Mouse (Mus musculus) heart, postnatal 14 days (tissue): ENCODE data around the gene Pbld1. TPM values are rescaled to one million over a fixed set of nuclear protein-coding genes. Genes with fewer than 3 reads are reported as not detected.

Source experiments
- DNase-seq, 2 experiments: peaks; one replicate each; pipeline ENCODE4 v3.0.0; 2021 to 2022
- intact Hi-C: fragments of 180-260 bp; cut with DNase I; formaldehyde crosslinking; loops from one replicate; pipeline ENCODE4 v1.15.1; 2025
- total RNA-seq, 2 experiments: library from RNA; stranded (reverse); gene quantifications; 2 replicates each; pipeline ENCODE4 v1.2.3; 2021

Gene Pbld1
- total RNA-seq, 2 experiments from 2014 or later = 0.41 to 1.5 TPM

- intact Hi-C loops = no loop called here
These were observed 67.2 kb downstream of the Pbld1 start for GRCm38 (mm10) chr10:63127156-63127555.

More at GRCm38 (mm10) chr10:63127156-63127555, 67.2 kb downstream of the Pbld1 start:
- no peak for DNase-seq

Other genes starting within 250 kb of the Pbld1 start
- 10 to 100 TPM; 19.2 to 21.2 TPM for gene Tet1, start 151.2 kb upstream of the Pbld1 start, total RNA-seq
- 10 to 100 TPM; 21.9 to 22.3 TPM for gene Slc25a16, start 139.5 kb upstream of the Pbld1 start, total RNA-seq
- gene Dna2, start 113.1 kb upstream of the Pbld1 start, total RNA-seq = 1 to 10 TPM; 1.7 to 1.9 TPM
- 10 to 100 TPM; 12.1 to 13.1 TPM for gene Rufy2, start 79.9 kb upstream of the Pbld1 start, total RNA-seq
- 10 to 100 TPM; 26.9 to 28.7 TPM for gene Hnrnph3, start 35.9 kb upstream of the Pbld1 start, total RNA-seq
- gene Pbld2, start 35.8 kb upstream of the Pbld1 start, total RNA-seq = 1 to 10 TPM; 4.3 to 4.9 TPM
- not detected for gene Atoh7, start 39.5 kb downstream of the Pbld1 start, total RNA-seq
- 10 to 100 TPM; 82.5 to 90.9 TPM for gene Mypn, start 143.8 kb downstream of the Pbld1 start, total RNA-seq
- gene Herc4, start 183.6 kb downstream of the Pbld1 start, total RNA-seq = 10 to 100 TPM; 36.9 to 38.8 TPM